Mouse (Mus musculus): ENCODE results near the gene Smarcd1. TPM values are rescaled to one million over a fixed set of nuclear protein-coding genes. Genes with fewer than 3 reads are reported as not detected.
A peak's percentile ranks its signal among the peaks of the same experiment; 100 is the strongest.

Gene Smarcd1
- polyA plus RNA-seq, 1 experiment from 2014 or later, result 44.2 TPM

GRCm38 (mm10) chr15:99727525-99727924 lies 25.6 kb downstream of the Smarcd1 start:
- H3K27ac ChIP-seq, result no peak overlapping the region
- peaks cover 10% of the 10 kb centered on the region; the same call in 1 of the 2 replicates for H3K36me3 ChIP-seq (ENCODE audit: insufficient read depth, low read length)
- peaks cover 22% of the 10 kb centered on the region for H3K4me1 ChIP-seq (replicated peaks; ENCODE audit: insufficient read depth, low read length)
- no peaks in the 10 kb centered on the region for H3K9me3 ChIP-seq (replicated peaks; ENCODE audit: low read length)
- ATAC-seq (replicated peaks; ENCODE audit: low FRiP score, low read depth) (no peak), DNase-seq (ENCODE audit: low spot score) (no peak)
- no peak overlapping the region for H3K4me2 ChIP-seq (ENCODE audit: low read length)
- no peak overlapping the region for H3K9ac ChIP-seq (ENCODE audit: low read depth, low read length)
- no peak for TF ChIP-seq CTCF (IDR thresholded peaks at IDR 0.05; ENCODE audit: low read depth)
- H3K27me3 ChIP-seq (ENCODE audit: insufficient read depth, low read length), result no peaks in the 10 kb centered on the region
- no peak overlapping the region for H3K4me3 ChIP-seq (replicated peaks; ENCODE audit: low read depth, low read length)
- WGBS, result 98% methylated on average over 12 of the region's 12 CpGs

GRCm38 (mm10) chr15:99728211-99728610 lies 26.3 kb downstream of the Smarcd1 start:
- Histone ChIP-seq H3K36me3 (ENCODE audit: insufficient read depth, low read length) (peaks cover 10% of the 10 kb centered on the region; the same call in 1 of the 2 replicates), H3K27me3 (ENCODE audit: insufficient read depth, low read length) (no peaks in the 10 kb centered on the region), H3K9ac (ENCODE audit: low read depth, low read length) (no peak overlapping the region), H3K4me1 (replicated peaks; ENCODE audit: insufficient read depth, low read length) (peaks cover 17% of the 10 kb centered on the region), H3K4me3 (replicated peaks; ENCODE audit: low read depth, low read length) (no peak overlapping the region), H3K27ac (no peak overlapping the region), H3K9me3 (replicated peaks; ENCODE audit: low read length) (no peaks in the 10 kb centered on the region), H3K4me2 (ENCODE audit: low read length) (no peak overlapping the region)
- DNase-seq (ENCODE audit: low spot score) (no peak), ATAC-seq (replicated peaks; ENCODE audit: low FRiP score, low read depth) (no peak)
- 93% methylated on average over 5 of the region's 5 CpGs for WGBS
- TF ChIP-seq CTCF (IDR thresholded peaks at IDR 0.05; ENCODE audit: low read depth), result no peak

- peak; percentile 51 for TF ChIP-seq CTCF (IDR thresholded peaks at IDR 0.05; ENCODE audit: low read depth)
- peaks cover 7% of the 10 kb centered on the region for H3K4me1 ChIP-seq (replicated peaks; ENCODE audit: insufficient read depth, low read length)
- H3K27me3 ChIP-seq (ENCODE audit: insufficient read depth, low read length), result no peaks in the 10 kb centered on the region
- H3K9me3 ChIP-seq (replicated peaks; ENCODE audit: low read length), result no peaks in the 10 kb centered on the region
- ATAC-seq (replicated peaks; ENCODE audit: low FRiP score, low read depth) (no peak), DNase-seq (ENCODE audit: low spot score) (no peak)
- H3K27ac ChIP-seq, result no peak overlapping the region
- H3K4me3 ChIP-seq (replicated peaks; ENCODE audit: low read depth, low read length), result no peak overlapping the region
- peaks cover 11% of the 10 kb centered on the region; the same call in 1 of the 2 replicates for H3K36me3 ChIP-seq (ENCODE audit: insufficient read depth, low read length)
- 94% methylated on average over 3 of the region's 4 CpGs for WGBS
- no peak overlapping the region for H3K9ac ChIP-seq (ENCODE audit: low read depth, low read length)
- H3K4me2 ChIP-seq (ENCODE audit: low read length), result no peak overlapping the region
Observed at GRCm38 (mm10) chr15:99729056-99729783, 27.3 kb downstream of the Smarcd1 start.

DNA sequence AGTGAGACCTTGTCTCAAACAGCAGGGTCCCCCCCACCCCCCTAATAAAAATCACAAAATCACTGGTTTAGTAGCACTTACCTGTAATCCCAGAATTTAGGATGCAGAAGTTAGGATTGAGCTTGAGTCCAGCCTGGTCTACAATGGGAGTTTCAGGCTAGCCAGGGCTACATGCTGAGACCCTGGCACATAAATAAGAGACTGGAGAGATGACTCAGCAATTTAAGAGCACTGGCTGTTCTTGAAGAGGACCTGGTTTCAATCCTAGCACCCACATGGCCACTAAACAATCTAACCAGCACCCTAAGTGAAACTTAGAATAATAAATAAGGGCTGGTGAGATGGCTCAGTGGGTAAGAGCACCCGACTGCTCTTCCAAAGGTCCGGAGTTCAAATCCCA lies 29.2 kb downstream of the Smarcd1 start:
- Histone ChIP-seq H3K4me1 (replicated peaks; ENCODE audit: insufficient read depth, low read length) (no peaks in the 10 kb centered on the region), H3K36me3 (ENCODE audit: insufficient read depth, low read length) (peaks cover 22% of the 10 kb centered on the region; the same call in 1 of the 2 replicates), H3K27ac (no peak overlapping the region), H3K4me3 (replicated peaks; ENCODE audit: low read depth, low read length) (no peak overlapping the region), H3K27me3 (ENCODE audit: insufficient read depth, low read length) (no peaks in the 10 kb centered on the region), H3K4me2 (ENCODE audit: low read length) (no peak overlapping the region), H3K9ac (ENCODE audit: low read depth, low read length) (no peak overlapping the region), H3K9me3 (replicated peaks; ENCODE audit: low read length) (no peaks in the 10 kb centered on the region)
- no peak for TF ChIP-seq CTCF (IDR thresholded peaks at IDR 0.05; ENCODE audit: low read depth)
- 85% methylated on average over 2 of the region's 2 CpGs for WGBS
- no peak for ATAC-seq (replicated peaks; ENCODE audit: low FRiP score, low read depth)
- no peak for DNase-seq (ENCODE audit: low spot score)

- Histone ChIP-seq H3K4me1 (replicated peaks; ENCODE audit: insufficient read depth, low read length) (no peaks in the 10 kb centered on the region), H3K27me3 (ENCODE audit: insufficient read depth, low read length) (no peaks in the 10 kb centered on the region), H3K4me2 (ENCODE audit: low read length) (no peak overlapping the region), H3K9me3 (replicated peaks; ENCODE audit: low read length) (no peaks in the 10 kb centered on the region), H3K36me3 (ENCODE audit: insufficient read depth, low read length) (peaks cover 23% of the 10 kb centered on the region; the same call in 1 of the 2 replicates), H3K4me3 (replicated peaks; ENCODE audit: low read depth, low read length) (no peak overlapping the region), H3K27ac (no peak overlapping the region), H3K9ac (ENCODE audit: low read depth, low read length) (no peak overlapping the region)
- 87% methylated on average over 3 of the region's 3 CpGs for WGBS
- no peak for TF ChIP-seq CTCF (IDR thresholded peaks at IDR 0.05; ENCODE audit: low read depth)
- DNase-seq (ENCODE audit: low spot score) (no peak), ATAC-seq (replicated peaks; ENCODE audit: low FRiP score, low read depth) (no peak)
Observed at GRCm38 (mm10) chr15:99731678-99732077, 29.7 kb downstream of the Smarcd1 start.

DNA sequence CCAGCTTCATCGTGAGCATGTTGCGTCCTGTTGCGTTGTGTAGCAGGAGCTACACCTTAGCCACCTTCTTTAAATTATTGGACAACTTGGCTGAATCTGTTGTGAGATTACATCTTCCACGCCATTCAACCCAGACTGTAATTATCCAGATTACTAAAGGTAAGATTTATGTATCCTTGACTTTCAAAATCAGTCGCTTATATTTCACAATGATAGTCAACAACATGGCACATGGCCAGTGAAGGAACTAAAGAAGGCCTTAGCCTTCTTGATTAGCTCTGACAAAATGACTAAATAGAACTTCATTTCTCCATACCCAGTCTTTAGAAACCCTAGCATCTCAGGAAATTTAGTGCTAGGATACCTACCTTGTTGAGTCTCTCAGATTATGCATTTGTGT lies 31.3 kb downstream of the Smarcd1 start:
- DNase-seq (ENCODE audit: low spot score), result no peak
- H3K4me1 ChIP-seq (replicated peaks; ENCODE audit: insufficient read depth, low read length), result no peaks in the 10 kb centered on the region
- H3K4me2 ChIP-seq (ENCODE audit: low read length), result no peak overlapping the region
- H3K27ac ChIP-seq, result no peak overlapping the region
- no peak for TF ChIP-seq CTCF (IDR thresholded peaks at IDR 0.05; ENCODE audit: low read depth)
- no peak overlapping the region for H3K4me3 ChIP-seq (replicated peaks; ENCODE audit: low read depth, low read length)
- H3K36me3 ChIP-seq (ENCODE audit: insufficient read depth, low read length), result peaks cover 32% of the 10 kb centered on the region
- H3K27me3 ChIP-seq (ENCODE audit: insufficient read depth, low read length), result no peaks in the 10 kb centered on the region
- H3K9me3 ChIP-seq (replicated peaks; ENCODE audit: low read length), result no peaks in the 10 kb centered on the region
- H3K9ac ChIP-seq (ENCODE audit: low read depth, low read length), result no peak overlapping the region
- no peak for ATAC-seq (replicated peaks; ENCODE audit: low FRiP score, low read depth)
- 94% methylated on average over 5 of the region's 5 CpGs for WGBS
